ENCODE assay signal across 8 mouse cellular contexts in the genomic region with DNA sequence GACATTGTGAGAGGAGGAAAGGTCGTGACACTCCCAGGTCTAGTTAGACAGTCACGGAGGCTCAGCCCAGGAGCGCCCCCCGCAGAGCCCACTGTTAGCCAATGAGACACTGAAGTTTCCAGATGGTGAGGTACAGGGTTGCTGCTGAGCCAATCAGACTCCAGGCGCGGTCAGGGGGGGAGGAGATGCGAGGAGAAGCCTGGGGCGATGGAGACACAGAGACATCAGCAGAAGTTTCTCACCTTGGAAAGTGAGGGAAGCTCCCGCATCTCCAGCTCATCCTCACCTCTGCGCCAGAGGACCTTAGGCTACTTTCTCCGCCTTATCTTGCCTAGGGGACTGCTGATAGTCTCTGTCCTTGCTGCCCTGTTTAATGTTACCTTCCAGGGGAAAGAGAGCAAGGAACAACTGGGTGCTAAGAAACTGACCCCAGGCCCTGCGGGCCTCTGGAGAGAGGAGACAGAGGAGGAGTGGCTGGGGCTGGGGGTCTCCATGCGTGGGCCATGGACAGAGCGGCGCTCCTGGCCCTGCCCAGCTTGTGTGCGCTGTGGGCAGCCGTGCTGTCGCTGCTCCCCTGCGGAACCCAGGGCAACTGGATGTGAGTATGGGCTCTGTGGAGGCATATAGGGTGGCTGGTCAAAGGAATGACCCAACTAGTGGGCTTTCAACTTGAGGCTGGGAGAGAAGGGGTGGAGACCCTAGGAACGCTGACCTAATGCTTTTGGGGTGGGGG. TPM values are rescaled to one million over a fixed set of nuclear protein-coding genes. Genes with fewer than 3 reads are reported as not detected.
A peak's percentile ranks its signal among the peaks of the same experiment; 100 is the strongest.
DNase-seq lines count a peak whose midpoint lies in the region; TF ChIP-seq lines count a peak whose summit lies in the region.

Gene Wnt16, plus strand, starts transcription at position 224 of the 733 bp plus-strand sequence.

- peak; percentile 17 for DNase-seq in layer of hippocampus, adult 11-12 months (ENCODE audit: low spot score)
- DNase-seq in layer of hippocampus, adult 9-10 months (ENCODE audit: low spot score): no peak
- DNase-seq in frontal cortex, adult 2 months (ENCODE audit: extremely low spot score in 1 of 2, low spot score in 1 of 2): peak; percentile 19 to 29
- DNase-seq in left cerebral cortex, adult 11 months (ENCODE audit: low spot score): peak; percentile 11
- peak; percentile 63 for DNase-seq in neural tube, embryonic 10.5 days (ENCODE audit: extremely low spot score, low spot score)
- DNase-seq in spleen, postnatal 14 days (ENCODE audit: low spot score in 2 of 2): no peak
- no peak for DNase-seq in lung, postnatal 14 days

- peak within 1 kb of the TSS; percentile 28 for H3K4me3 ChIP-seq in cortical plate, adult 2 months (ENCODE audit: insufficient read depth, low read length)

- 0 out of 2 replicates have a peak, but pooled peaks cover 1% of the 10 kb centered on the region for H3K4me1 ChIP-seq in cortical plate, adult 2 months (ENCODE audit: control insufficient read depth, insufficient read depth, low read length)

- no peak within 1 kb of the TSS for H3K27ac ChIP-seq in cortical plate, adult 2 months (ENCODE audit: insufficient read depth, low read length)

- no peak for TF ChIP-seq POLR2A in cortical plate, adult 2 months (IDR thresholded peaks at IDR 0.05; ENCODE audit: extremely low read depth, insufficient read depth, low read length)

- no peak for TF ChIP-seq CTCF in cortical plate, adult 2 months (IDR thresholded peaks at IDR 0.05; ENCODE audit: extremely low read depth, insufficient read depth, low read length)

RNA-seq across cellular contexts. Expression of gene Wnt16, which starts in this region (rescaled TPM):
- polyA plus RNA-seq in cortical plate, adult 2 months (2012; rRNA removed): 0.67 and 0.96 TPM in 2 replicates
- polyA plus RNA-seq in frontal cortex, adult 2 months (2012; rRNA removed): 0.42 and 0.46 TPM in 2 replicates

Comparison
In these comparisons a context has a peak if more than half of its experiments do, and no peak if none do; other contexts are left out.
1. DNase-seq: peak in layer of hippocampus, adult 11-12 months (single experiment), left cerebral cortex, adult 11 months (single experiment) and neural tube, embryonic 10.5 days (single experiment); none in layer of hippocampus, adult 9-10 months (single experiment), spleen, postnatal 14 days (0 of 2) and lung, postnatal 14 days (single experiment).
2. Peak in DNase-seq in frontal cortex, adult 2 months; RNA of the gene not detected or under 1 TPM.